Mouse (Mus musculus) urinary bladder, postnatal 14 days (tissue): Measurements from ENCODE around the gene Nck2.
"Not testable (repeated sequence)": the region's sequence is repeated elsewhere in the genome, so short reads cannot be mapped to it uniquely, and the experiment has no call there.

Experiments
- DNase-seq: peaks from one replicate; pipeline ENCODE4 v3.0.0; 2021; ENCODE audit warnings: low spot score

Gene Nck2

DNA sequence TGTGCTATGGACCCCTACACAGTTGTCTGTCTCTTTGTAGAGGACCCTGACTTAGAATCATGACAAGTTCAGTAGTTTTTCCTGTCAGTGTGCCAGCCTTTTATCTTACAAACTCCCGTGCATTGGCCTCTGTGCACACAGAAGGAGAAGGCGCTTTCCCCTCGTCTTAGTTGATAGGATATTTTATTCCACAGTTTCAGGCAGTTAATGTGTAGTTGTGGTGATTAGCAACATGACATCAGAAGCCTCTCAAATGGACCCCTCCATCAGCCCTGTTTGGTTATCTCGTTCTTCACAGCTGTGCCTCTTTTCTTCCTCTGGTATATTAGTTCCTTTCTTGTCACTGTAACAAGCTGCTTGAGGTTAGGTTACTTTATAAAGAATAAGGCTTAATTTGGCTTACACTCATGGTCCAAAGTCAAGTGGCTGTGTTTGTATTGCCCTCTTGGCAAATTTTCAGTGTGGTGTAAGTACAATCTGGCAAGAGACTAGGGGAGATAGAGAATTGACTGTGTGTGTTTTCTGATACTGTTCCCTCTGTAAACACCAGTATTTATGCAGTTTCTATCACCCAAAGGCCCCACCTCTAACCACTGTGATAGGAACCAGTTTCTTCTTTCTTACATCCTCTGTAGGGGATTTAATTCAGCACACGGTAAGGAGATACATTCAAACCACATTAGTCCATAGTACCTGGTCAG, 89.8 kb downstream of the Nck2 start:
- DNase-seq = no peak

DNA sequence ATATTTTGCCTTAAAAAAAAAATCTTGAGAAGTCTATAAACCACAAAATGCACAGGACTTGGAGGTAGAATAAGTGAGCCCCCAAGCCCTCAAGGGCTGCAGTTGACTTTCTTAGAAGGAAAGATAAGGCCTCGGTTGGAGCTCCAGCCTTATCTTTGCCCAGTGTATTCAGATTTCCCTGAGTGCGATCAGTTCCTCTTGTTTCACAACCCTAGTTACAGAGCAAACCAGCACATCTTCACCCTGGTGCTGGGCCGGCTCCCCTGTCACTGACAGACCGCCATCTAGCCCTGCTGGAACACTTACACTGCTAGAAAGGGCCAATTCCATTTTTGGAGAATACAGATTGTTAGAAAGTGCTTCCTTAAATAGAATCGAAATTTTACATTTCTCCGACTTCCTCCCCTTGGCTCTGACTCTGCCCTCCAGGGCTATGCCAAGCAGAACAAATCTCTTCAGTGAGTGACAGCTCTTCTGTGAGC, 91.2 kb downstream of the Nck2 start:
- no peak for DNase-seq

DNA sequence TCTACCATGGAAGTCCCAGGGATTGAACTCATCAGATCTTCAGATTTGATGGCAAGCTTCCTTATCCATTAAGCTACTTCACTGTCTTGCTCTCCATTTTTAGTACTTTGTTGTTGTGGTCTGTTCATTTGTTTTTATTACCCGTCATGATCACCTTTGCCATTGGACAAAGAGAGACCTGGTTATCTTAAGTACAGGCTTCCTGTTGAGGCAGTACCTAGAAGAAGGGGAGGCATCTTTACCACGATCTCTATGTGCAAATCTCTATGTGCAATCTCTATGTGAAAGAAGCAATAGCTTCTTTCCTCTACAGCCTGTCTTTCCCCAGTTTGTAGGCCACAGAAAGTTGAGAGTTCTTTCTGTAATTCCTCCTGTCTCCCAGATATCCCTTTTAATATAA, 91.9 kb downstream of the Nck2 start:
- DNase-seq = no peak

DNA sequence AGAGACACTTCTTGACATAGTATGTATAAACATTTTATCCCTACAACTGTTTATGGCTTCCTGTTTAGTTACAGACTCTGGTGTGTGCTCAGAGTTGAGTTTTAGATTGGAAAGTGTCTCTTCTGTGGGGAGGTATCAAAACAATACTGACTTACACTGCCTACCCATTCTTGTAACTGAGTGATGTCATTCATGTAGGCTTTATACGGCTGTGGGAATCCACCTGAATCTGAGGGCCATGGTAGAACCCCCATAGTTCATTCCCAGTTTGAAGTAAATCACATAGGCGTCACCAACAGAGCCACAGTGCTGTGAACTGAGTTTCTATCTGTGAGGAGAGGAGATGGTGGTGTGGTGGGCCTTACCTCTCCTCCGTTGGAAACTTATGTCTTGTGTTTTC, 92.6 kb downstream of the Nck2 start:
- DNase-seq = no peak

DNA sequence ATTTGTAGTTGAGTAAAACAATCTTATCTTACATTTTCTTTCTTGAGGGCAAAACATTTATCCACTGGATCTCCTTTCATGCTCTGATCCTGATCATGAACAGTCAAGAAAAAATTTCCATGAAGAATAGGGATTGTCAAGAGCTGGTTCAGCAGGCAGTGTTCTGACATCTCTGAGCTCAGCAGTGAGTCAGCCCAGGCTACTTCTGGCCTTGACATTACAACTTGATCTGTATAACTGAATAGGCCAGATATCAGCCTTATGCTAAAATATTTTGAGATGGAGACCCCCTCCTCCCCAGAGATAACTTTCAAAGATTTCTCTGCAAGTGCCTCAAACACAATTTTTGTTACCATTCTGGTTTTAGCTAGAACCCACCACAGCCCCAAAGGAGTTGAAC, 93.1 kb downstream of the Nck2 start:
- DNase-seq = no peak

DNA sequence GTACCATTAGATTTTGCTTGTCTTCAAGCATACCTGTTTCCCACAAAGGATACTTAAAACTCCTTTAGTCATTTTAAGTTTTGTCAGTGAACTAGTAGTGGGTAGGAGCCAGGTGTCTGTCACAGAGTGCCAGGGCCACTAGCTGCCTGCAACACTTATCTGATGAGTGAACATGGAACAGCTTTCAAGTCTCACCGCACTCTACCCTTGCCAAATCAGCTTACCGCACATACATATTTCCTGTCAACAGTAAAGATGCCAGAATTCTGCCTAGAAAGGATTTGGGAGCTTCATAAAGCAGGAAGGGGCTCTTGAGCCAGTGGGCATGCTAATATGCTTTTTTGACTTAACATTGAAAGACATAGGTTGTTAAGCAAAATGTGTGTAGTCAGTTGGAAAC, 94.3 kb downstream of the Nck2 start:
- no peak for DNase-seq

DNA sequence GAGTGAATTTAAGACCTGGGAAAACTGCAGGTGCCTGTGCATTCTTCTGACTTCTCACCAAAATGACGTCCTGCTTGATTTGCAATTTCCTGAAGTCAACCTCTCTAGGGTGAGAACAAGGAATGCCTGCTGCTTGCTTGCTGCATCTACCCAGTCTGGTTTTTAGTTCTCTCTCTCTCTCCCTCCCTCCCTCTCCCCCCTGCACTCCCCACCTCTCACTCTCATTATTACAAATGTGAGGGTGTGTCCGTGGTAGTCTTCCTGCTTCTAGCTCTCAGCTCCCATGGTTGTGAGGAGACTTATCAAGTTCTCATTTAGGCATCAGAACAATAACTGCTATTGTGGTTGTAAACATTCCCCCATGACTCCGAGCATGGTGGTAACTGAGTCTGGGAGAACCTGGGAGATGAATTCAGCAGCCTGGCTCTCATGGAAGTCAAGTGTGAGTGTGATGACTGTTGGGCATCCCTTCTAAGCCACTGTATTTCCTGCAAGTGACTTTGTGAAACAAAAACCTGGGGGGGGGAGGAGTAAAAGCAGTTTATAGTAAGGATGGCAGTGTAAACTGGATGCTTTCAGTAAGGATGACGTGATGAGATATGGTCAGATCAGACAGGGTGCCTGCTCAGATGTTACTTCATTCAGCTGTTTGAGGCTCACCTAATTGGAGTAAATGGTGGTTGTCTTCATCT, 95.5 kb downstream of the Nck2 start:
- DNase-seq = no peak

DNA sequence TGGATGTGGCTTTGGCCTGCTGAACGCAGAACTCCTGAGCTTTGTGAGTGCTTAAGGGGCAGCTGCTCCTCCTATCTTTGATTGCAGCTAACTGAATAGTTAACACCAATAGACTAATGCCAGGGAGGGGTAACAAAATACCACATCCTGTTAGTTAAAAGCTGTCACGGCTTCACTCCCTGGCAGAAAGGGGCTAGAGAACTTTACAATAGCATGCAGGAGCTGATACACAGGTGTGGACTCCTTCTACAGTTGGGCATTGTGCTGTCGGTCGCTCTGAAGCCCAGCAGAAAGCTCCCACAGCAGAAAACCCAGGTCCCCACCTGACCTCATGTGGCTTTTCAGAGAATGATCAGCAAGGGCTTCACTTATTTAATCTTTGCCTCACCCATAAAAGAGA, 98.0 kb downstream of the Nck2 start:
- no peak for DNase-seq

DNA sequence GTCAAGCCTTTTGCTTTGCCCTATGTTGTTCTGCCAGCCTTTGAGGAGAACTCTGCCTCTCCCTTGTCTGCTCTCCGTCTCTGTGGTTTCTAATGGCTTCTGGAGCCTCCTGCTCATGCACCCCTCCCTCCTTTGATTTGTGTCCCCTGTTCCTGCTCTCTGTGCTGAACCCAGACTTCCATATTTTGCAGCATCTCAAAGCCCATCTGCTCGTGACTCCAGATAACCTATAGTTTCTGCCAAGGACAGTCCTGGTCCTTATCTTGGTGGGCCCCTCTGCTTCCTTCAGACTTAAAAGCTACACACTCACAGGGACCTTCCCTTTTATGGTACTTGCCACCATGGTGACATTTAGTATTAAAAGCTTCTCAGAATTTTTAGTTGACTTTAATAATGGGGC, 103.3 kb downstream of the Nck2 start:
- no peak for DNase-seq

DNA sequence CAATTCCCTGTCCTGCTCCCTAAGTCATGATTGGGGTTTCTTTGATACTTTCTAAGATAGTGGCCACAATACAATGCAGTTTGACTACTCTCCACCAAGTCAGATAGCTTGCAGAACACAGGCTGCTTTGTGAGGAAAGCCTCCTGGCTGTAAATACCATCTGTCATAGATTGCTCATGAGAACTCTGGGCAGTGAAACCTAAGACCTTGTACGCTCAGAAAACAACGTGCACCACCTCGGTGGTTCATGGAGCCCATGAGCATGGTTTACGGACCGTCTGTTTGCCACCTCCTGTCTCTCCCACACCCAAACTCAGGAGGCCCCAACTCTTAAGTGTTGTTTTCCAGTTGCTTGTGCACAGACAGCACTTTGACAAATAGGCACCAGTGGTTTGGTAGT, 104.4 kb downstream of the Nck2 start:
- no peak for DNase-seq

DNA sequence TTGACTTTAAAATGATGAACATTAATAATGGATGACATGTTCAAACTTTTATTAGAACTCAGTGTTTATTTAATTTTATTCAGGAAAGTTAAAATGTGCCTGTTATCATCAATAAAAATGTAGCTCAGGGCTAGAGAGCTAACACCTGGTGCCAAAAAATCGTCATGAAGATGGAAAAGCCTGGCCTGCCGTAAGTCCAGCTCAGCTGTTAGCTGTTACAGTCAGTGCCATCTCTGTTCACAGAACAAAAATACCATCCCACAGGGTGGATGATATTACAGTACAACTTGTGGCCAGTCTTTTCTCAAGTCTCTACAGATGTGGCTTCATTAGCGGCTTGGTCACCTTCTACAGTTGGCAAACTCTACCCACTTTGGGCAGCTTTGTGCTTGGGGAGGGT, 106.1 kb downstream of the Nck2 start:
- DNase-seq = no peak

DNA sequence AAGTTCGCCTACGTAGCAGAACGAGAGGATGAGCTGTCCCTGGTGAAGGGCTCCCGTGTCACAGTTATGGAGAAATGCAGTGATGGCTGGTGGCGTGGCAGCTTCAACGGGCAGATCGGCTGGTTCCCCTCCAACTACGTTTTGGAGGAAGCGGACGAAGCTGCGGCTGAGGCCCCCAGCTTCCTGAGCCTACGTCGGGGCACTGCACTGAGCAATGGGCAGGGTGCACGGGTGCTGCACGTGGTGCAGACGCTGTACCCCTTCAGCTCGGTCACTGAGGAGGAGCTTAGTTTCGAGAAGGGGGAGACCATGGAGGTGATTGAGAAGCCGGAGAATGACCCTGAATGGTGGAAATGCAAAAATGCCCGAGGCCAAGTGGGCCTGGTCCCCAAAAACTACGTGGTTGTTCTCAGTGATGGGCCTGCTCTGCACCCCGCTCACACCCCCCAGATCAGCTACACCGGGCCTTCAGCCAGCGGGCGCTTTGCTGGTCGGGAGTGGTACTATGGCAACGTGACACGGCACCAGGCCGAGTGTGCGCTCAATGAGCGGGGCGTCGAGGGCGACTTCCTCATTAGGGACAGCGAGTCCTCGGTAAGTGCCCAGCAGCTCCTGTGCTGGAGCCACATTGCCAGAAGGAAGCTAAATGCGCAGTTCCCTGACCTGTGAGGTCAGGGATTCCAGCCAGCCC, 109.8 kb downstream of the Nck2 start:
- not testable (repeated sequence) for DNase-seq

DNA sequence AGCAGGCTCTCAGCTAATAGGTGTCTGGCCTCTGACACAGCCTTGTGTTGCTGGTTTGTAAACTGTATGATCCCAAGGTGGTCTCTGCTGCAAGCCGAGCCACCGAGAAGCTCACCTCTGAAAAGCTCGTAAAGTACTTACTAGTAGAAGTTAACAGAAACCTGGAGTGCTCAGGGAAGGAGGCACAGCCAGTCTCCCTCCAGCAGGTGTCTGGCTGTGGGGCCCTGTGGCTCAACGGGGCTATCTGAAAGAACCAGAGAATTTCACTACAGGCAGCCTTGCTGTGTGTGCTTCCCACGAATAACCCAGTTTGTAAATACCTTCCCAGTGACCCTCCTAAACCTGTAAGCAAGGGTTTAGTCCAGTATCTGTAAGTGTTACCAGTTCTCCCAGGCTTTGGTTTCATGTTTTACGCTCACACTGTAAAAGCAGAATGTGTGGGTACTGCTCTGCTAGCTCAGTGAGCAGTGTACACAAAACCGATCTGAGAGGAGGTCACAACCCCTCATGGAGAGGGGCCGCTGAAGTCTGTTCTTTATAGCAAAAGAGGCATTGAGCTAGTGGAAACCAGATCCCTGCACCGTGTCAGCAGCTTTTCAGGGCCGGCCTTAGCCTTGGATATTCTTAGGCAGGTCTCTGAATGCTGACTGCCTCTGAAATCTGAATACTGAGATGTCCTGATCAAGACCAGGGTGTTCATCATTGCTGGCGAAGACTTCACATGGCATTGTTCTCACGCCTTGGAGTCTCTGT, 111.0 kb downstream of the Nck2 start:
- no peak for DNase-seq

DNA sequence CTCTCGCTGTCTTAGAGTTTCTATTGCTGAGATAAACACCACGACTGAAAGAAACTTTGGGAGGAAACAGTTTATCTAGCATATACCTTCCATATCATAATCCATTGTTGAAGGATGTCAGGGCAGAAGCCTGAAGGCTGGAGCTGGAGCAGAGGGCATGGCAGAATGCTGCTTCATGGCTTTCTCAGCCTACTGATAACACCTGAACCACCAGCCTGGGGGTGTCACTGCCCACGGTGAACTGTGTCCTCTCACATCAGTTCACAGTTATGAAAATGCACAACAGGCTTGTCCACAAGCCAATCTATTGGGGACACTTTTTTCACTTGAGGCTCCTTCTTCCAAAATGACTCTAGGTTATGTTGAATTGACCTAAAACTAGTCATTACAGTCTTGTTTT, 114.0 kb downstream of the Nck2 start:
- DNase-seq = no peak

DNA sequence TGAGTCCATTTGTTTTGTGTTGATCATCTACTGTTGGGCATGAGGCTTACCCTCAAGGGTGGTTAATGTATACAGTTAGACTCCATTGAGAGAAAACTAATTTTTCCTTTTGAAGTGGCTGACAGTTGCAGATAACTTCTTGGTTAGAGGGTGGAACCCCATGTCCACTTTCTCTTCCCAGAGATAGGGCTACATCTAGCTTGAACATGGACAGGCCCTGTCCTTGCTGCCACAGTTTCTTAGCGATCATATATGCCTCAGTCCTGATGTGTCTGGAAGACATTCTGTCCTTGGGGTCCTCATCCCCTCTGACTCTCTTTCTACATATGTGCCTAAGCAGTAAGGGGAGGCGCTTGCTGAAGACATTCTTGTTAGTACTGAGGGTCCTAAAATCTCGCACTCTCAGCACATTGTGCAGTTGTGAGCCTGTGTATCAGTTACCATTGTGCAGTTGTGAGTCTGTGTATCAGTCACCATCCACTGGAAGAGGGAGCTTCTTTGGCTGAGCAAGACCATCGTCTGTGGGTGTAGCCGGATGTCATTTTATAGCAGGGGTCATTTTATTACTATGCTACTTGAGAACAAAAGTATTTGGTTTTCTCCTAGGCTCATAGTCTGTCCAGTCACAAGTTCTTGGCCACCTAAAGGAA, 114.8 kb downstream of the Nck2 start:
- no peak for DNase-seq

DNA sequence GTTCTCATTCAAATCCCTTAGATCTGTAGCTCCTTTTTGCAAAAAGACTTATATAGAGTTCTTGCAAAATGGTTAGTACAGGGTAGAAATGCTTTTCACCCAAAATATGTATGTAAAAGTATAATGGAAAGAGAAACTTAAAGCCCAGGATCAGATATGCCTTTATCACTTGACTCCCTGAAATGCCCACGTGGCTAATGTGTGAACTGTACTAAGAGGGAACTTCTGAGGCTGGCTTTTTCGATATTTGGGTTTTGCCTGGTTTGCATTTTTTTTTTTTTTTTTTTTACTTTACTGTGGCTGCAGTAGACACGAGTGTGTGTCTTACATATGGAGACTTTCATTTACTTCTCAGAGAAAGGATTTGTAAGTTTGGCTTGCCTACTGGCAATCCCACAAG, 116.7 kb downstream of the Nck2 start:
- DNase-seq = no peak

DNA sequence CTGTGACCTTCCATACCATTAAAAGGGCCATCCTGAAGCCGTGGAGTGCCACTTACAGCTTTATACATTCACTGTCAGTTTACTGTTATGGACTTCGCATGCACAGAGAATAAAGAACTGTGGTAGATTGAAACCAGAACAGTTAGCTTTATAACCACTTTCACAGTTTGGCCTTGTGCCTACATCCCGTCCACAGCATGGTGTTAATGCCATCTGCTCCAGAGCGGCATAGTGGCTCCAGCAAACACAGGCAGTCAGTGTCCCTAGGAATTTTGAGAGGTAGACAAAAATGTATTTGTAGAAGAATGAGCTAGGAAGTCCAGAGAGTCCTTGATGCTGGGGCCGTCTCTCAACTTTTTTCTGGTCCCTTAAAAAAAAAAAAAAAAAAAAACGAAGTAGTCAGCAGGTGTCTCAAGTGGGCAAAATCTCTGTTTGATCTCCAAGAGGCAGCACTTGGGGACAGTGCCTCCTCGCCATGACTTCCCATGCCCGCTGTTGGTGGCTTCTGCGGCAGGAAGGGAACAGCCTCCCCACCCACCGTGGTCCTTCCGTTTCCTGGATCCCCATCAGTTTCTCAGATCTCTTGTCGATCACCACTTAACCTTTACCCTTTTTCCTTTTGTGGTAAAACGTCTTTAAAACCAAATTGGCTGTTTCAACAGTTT, 117.8 kb downstream of the Nck2 start:
- no peak for DNase-seq

DNA sequence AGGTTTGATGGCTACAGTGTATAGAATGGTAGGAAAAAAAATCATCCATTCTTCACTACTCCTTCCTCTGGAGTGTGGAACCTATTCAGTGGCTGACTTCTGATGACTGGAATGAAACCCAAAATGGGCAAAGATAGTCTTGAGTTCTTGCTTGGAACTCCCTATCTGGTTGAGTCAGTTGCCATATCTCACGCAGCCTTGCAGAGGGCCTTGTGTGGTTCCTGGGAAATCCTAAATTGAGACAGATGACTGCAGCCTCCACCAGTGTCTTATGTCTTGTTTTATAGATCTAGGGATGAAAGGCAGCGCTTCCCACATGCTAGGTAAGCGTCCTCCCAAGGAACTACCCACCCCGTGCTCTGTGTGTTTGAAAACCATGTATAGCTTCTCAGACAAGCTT, 120.9 kb downstream of the Nck2 start:
- DNase-seq = no peak

DNA sequence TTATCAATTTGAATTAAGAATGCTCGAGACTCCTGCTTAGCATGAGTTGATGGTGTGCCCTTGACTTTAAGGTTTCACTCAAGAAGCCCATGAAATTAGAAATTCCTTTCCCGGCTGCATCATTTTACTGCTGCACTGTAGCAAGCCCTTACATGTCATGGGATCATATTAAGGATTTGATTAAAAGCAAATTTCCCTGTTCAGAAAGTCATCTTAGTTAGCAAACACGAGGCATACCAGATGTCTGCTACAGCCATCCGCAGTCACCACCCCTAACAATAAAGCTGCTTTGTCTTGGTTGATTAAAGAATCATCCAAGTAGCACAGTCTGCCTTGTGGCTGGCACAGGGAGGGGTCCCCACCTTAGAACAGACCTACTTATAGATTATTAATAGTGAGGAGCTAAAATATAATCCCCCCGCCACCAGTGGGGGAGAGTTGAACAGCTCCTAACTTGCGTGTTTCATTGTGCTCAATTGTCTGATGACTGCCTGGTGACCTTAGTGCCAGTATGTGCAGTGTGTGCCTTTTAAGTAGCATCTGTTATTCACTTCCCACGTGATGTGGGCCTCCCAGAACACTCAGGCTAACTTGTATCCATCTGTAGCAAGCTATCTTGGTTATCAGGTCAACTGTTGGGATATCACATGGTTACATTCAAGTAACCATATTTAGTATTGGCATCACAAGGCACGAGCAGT, 122.4 kb downstream of the Nck2 start:
- DNase-seq = no peak

DNA sequence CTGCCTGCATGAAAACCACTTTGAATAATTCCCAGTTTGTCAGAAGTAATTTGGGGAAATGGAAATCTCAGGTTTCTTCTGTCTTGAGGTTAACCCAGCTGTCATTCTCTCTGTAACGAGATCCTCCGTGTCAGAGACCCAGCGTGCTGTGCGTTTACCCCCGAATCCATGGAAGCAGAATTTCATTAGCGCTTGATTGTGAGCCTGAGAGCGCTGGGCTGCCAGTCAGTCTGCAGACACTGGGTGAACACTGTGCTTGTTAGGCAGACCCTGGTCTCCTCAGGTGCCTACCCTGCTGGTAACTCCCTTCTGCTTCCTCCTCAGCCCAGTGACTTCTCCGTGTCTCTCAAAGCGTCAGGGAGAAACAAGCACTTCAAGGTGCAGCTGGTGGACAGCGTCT, 124.4 kb downstream of the Nck2 start:
- DNase-seq = no peak

DNA sequence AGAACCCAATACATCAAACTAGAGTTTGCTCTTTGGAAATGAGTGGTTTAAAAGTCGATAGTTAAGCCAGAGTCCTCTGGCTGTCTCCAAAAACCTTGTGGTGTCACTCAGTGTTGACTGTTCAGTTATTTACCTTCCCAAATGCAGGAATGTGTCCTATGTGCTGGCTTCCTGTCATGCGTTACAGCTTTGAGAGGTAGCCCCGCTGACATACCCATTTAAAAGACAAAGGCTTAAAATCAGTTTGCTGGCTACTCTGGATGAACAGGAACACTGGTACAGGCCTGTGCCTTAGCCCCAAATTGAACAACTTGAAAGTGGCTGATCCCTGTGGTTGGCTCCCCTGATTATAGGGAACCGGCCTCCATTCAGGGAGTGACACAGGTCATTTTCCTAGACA, 126.7 kb downstream of the Nck2 start:
- DNase-seq = no peak
